Mouse (Mus musculus): ENCODE measurements around the gene Ltbr.
A peak's percentile ranks its signal among the peaks of the same experiment; 100 is the strongest.

Ltbr gene

GRCm38 (mm10) chr6:125345625-125346024 is 31.9 kb upstream of the Ltbr start:
- no peak for DNase-seq (ENCODE audit: low spot score in 2 of 2)

- no peak for DNase-seq (ENCODE audit: low spot score in 2 of 2)
Observed at GRCm38 (mm10) chr6:125344866-125345265, 31.2 kb upstream of the Ltbr start.

- no peak for DNase-seq (ENCODE audit: low spot score in 2 of 2)
Observed at GRCm38 (mm10) chr6:125344084-125344483, 30.4 kb upstream of the Ltbr start.

GRCm38 (mm10) chr6:125342198-125342597 is 28.5 kb upstream of the Ltbr start:
- DNase-seq (ENCODE audit: low spot score in 2 of 2) = no peak

GRCm38 (mm10) chr6:125340244-125340643 is 26.6 kb upstream of the Ltbr start:
- no peak for DNase-seq (ENCODE audit: low spot score in 2 of 2)

- no peak for DNase-seq (ENCODE audit: low spot score in 2 of 2)
Observed at GRCm38 (mm10) chr6:125338791-125339660, 25.3 kb upstream of the Ltbr start.

DNA sequence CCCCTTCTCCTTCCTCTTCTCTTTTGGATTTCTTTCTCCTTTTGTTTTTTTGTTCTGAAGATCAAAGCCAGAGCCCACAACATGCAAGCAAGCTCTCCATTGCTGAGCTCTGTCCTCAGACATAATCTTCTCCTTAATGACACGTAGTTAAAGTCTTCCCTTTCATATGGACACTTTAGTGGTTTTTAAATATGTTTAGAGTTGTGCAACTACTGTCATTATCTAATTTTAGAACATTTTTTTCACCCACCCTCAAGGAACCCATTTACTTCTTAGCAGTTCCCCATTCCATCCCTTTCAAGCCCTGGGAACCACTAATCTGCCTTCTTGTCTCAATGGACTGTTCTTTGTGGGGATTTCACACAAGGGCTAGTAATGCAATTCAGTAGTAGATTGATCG is 20.7 kb upstream of the Ltbr start:
- DNase-seq (ENCODE audit: low spot score in 2 of 2) = no peak

- DNase-seq (ENCODE audit: low spot score in 2 of 2) = no peak
Observed at GRCm38 (mm10) chr6:125333112-125333899, 19.6 kb upstream of the Ltbr start.

DNA sequence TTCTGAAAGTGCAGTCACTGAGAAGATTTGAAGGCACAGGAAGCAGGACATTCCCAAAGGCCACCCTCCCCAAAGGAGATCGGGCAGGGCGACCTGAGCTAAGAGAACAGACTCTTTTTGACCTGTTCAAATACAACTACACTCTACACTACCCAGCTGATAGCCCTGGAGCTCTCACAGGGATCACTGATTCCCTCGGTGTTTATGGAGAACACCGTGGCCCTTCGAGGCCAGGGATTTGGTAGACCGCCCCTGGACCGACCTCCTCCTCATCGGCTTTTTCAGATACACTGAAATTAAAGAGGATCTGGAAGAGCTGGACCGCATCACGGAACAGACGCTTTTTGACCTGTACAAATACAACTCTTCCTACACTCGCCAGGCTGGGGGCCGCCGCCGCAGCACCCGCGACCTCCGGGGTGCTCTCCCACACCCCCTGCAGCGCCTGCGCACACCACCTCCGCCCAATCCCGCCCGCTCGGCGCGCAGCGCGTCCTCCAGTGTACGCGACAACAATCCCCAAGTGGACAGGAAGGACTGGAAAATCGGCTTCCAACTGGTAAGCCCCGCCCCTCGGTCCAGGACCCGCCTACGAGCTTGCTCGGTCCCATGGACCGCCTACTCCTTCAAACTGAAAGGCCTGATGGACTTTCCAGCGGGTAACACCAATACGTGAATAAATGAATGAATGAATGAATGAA is 17.1 kb upstream of the Ltbr start:
- peak; percentile 54 to 56 for DNase-seq (ENCODE audit: low spot score in 2 of 2)

GRCm38 (mm10) chr6:125328243-125328642 is 14.6 kb upstream of the Ltbr start:
- no peak for DNase-seq (ENCODE audit: low spot score in 2 of 2)

DNA sequence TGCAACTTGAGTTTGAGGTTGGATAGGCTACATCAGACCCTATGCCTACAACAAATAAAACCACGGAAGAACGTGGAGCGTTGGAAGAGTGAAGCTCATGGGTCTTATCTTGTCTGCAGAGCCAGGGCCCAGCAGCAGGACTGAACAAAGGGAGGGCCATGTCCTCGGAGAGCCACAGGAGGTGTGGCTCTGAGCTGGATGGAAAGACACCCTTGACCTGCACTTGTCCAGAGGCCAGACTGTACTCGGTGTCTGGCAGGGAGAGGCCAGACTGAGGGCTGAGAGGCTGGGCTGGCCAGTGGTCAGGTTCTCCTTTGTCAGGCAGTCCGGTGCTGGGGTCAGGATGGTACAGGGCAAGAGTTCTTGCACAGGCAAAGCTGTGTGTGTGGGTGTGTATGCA is 11.7 kb upstream of the Ltbr start:
- no peak for DNase-seq (ENCODE audit: low spot score in 2 of 2)

DNA sequence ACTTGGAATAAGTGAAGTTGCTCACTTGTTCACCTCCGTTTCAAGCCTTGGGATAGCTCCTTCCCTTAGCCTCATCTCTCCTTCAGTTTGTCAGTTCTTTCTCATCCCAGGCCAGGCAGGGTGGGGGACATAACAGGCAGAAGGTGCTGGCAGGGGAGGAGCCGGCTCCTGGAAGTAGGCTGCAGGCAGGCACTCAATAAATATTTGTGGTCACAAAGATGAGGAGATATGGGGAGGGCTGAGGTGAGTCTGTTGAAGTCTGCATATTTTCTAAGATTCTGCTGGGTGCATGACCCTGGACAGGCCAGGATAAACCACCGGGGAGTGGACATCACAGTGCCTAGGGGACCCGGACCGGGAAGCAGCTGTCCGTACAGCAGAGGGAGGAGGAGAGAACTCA is 9.9 kb upstream of the Ltbr start:
- DNase-seq (ENCODE audit: low spot score in 2 of 2) = no peak

DNA sequence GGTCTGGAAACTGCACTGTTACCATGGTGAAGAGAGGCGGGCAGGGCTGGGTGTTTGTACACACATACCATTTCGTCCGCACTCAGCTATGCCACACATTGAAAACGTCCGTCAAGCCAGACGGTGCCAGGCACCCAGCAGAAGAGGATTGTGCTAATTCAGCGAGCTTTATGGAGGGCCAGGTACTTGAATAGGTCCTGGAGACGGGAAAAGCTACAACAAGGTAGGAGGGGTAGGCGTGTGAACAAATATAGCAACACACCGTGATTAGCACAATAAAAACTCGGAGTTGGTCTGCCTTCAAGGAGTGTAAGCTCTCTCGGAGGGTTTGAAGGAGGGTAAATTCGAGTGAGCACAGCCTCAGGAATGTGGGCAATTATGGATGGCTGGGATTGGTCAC is 9.1 kb upstream of the Ltbr start:
- DNase-seq (ENCODE audit: low spot score in 2 of 2) = no peak

GRCm38 (mm10) chr6:125321114-125321855 is 7.6 kb upstream of the Ltbr start:
- DNase-seq (ENCODE audit: low spot score in 2 of 2) = no peak

- DNase-seq (ENCODE audit: low spot score in 2 of 2) = no peak
Observed at GRCm38 (mm10) chr6:125320323-125320722, 6.6 kb upstream of the Ltbr start, which contains the start of gene Scnn1a. TSS of gene Scnn1a (plus strand) at chr6:125320659.

DNA sequence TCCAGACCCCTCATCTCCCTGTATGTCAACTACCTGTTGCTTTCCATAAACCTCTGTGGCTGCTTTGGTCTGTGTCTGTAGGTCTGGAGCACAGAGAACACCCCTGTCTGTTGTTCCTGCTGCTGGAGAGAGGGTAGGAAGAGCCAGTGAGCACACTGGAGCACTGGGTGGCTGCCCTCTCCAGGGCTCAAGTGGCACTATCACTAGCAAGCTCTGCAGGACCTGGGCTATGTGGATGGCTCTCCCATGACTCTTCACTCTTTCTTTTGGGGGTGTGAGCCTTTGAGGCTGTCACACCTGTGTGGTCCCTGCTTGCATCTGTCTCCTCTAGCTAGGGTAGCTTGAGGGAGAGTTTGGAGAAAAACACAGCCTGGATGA is 6.2 kb upstream of the Ltbr start:
- DNase-seq (ENCODE audit: low spot score in 2 of 2) = no peak

DNA sequence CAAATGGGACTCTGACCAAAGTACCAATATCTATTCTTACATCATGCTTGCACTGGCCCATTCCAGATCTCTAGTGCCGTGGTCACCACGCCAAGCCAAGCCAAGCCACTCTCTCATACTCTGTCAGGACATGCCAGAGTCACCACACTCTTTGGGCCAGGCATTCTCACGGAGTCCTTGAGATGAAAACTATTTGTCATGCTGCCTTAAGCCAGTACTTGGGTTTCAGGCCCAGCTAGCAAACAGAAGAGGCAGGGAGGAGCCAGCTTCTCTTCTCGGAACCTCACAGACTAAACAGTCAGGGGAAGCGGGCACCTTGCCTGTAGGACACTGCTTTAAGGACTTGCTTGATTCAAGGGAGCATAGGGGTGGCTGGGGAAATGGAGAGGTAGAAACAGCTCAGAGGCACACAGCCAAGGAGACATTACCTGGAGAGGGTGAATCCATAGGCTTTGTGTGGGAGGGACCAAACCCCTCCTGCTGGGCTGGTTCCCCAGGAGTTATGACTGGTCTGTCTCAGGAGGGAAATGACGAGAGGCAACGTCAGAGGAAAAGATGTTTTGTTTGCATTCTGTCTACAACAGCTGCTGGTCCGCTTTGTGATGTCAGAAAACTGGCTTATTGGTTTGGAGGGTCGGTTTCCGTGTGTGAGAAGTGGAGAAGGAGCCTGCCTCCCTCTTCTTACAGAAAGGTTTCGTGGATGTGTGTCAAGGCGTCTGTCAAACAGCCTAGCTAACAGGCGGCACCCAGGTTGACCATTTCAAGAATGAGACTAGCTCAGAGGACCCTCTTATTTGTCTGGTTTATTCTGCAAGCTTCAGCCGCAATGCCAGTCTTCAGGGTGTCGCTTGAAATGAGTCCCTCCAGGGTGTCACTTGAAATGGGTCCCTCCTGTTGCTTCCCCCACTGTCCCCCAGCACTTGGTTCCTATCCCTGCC is 5.6 kb upstream of the Ltbr start:
- DNase-seq (ENCODE audit: low spot score in 2 of 2) = no peak

DNA sequence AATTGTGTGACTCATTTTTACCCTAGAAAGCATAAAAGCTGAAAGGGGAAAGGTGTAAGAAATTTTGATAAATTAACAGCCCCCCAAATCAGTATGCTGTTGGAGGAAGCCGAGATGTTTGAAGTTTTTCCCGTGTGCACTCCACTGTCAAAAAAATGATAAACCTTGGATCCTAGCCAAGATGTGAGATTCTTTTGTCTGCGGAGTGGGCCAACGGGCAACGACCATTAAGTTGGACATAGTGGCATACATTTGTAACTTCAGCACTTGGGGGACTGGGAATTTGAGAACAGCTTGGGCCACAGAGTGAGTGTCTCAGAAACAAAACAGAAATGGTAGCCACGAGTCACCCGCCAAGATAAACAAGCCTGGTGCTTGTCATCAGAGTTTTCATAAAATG is 3.4 kb upstream of the Ltbr start:
- DNase-seq (ENCODE audit: low spot score in 2 of 2) = no peak

GRCm38 (mm10) chr6:125314746-125315145 is 1.1 kb upstream of the Ltbr start:
- DNase-seq (ENCODE audit: low spot score in 2 of 2) = no peak

DNA sequence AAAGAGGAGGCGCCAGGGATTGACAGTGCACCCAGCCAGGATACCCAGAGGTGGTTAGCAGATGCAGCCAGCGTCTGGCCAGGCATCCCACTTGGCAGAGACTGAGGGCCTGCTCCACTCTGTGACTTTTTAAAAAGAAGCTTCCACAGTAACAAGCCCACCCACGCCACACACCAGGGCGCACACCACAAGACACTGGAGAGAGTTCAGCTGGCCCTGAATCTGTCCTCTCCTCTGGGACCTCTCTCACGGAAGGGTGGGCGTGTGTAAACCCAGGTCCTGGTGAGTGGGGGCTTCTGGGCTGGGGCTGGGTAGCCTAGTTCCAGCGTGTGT is 512 bp upstream of the Ltbr start:
- no peak for DNase-seq (ENCODE audit: low spot score in 2 of 2)

Measured in right cerebral cortex, postnatal 36 days (tissue).